Mouse (Mus musculus) megakaryocyte, adult 5-6 weeks (primary cell): ENCODE measurements around the gene Hspb6. TPM values are rescaled to one million over a fixed set of nuclear protein-coding genes. Genes with fewer than 3 reads are reported as not detected.
A peak's percentile ranks its signal among the peaks of the same experiment; 100 is the strongest.

Experiments
- ATAC-seq: 2 replicates; pipeline ENCODE4 v1.8.0; 2016; ENCODE audit warnings: mild to moderate bottlenecking, inconsistent platforms; ENCODE audit not compliant: poor library complexity, severe bottlenecking
- total RNA-seq, 2 experiments: library from RNA; stranded (forward) in 1 of 2; stranded (reverse) in 1 of 2; fragments of 153-499, 151-499 nt in 1 of 2; fragments of 221-1000, 200-1000 nt in 1 of 2; gene quantifications; 2 replicates each; pipeline versions ENCODE4 v1.2.3 to v1.2.4; 2015 to 2017

Gene Hspb6
- 10.7 and 11.0 TPM in 2 replicates for total RNA-seq (2015)
- total RNA-seq (2017), result 3.8 and 5.2 TPM in 2 replicates

DNA sequence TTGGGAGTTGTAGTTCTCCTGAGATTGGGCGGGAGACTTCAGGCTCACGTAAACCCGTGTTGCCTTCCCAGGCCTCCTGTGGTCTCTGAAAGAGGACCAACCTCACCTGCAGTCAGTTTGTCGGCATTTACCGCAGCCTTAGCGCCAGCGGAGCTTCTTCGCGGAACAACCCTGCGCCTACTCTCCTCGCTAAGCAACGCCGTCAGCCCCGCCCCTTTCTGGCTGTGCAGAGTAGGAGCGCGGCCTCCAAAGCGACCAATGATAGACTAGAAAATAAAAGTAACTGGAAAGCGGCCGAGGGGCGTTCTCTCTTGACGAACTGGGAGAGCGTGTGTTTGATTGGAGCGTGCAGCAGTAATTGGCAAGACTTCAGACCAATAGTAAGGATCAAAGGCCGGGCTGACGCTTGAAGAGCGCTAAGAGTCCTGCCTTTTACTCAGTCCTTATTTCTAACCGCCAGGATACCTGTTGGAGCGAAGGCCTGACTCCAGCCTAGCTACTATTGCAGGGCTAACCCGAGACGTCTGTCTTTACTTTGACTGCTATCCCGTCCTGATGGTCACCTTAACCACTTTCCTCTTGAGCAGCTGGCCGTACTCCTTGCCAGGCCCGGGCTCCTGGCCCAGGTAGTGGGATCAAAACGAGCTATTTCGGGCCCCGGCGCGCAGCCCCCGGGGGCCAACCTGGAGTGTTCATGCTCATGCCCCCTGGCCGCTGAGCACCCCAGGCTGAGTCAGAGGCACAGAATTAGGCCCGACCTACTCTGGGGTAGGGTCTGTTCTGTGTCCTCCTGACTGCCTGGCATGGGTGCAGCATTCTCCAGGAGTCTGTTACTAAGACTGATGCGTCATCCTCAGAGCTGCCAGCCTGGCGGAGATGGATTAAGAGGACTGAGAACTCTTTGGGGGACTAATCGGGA is at the start of gene Hspb6, which contains the start of gene Proser3:
Gene Hspb6 (plus strand): TSS at position 77 of the 919 bp plus-strand sequence.
Gene Proser3 (minus strand): TSS at position 198 of the 919 bp plus-strand sequence.
- ATAC-seq, result peak; percentile 90

GRCm38 (mm10) chr7:30508061-30508460 is 43.9 kb upstream of the Hspb6 start:
- ATAC-seq, result no peak

DNA sequence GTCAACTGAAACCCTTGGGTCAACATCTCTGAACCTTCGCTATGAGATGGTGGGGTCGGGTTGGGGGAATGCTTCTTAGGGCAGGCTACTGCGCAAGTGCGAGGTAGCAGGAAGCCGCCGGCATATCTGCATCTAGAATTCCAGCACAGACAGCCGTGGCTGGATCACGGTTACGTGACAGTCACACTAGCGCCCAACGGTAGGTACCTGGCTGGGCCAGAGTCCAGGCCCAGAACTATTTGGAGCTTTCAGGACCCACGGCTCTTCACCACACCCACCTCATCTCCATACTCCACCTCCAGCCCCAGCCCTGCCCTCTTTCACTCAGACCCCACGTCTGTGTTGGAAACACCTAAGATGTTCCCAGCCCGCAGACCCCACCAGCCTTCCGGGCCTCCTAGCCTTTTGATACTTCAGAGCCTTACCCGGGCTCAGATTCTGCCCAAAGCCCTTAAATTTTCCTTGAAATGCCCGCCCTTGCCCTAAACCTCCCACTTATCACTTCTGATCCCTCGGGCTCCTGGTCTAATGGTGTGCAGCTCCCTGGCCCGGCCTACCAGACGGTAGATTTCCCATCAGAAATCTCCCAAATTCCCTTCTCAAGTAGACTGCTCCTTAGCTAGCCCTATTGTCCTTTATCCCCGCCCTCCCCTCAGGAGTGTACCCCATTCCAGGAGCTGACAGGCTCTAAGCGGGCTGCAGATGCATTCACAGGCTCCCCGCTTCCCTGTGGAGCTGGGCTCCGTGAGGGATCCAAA is 36.8 kb upstream of the Hspb6 start:
- no peak for ATAC-seq

DNA sequence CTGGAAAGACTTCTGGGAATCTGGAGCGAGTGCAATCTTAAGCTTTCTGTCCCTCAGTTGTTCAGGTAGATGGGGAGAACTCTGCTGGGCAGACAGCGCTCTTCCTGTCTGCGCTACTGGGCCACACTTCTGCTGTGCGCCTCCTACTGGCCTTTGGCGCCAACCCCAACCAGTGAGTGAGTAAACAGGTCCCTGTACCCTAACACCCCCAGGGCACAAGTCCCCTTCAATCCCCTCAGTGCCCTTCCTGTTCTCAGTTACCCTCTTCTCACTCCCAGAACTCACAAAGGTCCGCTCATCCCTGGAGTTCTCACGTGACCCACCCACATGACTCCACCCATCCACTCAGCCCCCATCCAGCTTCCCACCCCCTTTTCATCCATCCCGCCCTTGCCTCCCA is 33.7 kb upstream of the Hspb6 start:
- ATAC-seq, result no peak

- ATAC-seq, result no peak
Observed at GRCm38 (mm10) chr7:30520396-30520795, 31.6 kb upstream of the Hspb6 start.

GRCm38 (mm10) chr7:30520856-30521255 is 31.1 kb upstream of the Hspb6 start:
- no peak for ATAC-seq

DNA sequence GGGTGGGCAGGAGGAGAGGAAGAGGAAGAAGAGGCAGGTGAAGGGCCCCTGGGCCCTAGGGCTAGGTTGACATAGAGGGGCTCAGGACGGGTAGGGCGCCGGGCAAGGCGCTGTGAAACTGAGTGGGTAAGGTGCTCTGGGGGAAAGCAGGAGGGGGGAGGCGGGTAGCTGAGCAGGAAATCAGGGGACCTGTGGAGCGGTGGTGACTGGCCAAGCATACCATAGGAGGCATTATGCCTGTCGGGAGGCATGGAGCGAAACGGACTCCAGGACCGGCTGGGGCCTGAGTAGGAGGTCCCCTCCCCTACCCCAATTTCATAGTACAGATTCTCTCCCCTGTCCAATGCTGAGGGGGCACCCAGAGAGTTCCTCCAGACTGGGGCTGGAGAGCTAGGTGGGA is 29.1 kb upstream of the Hspb6 start:
- ATAC-seq, result no peak

DNA sequence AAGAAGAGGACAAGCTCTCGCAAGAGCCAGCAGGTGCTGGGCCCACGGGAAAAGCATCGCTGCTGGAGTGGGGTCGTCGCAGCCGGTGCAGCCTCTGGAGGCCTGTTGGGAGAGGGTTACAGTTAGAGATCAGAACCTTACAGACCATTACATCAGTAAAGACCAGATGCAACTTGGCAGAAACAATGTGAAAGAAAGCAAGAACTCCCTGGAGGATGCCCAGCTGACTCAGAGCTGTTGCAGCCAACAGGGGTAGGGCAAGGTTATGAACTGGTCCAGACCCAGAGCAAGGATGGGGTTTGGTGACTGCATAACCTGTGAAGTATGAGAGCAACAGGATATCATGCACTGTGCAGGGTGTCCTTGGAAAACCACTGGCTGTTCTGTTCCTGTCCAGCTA is 27.5 kb upstream of the Hspb6 start:
- ATAC-seq, result no peak

- no peak for ATAC-seq
Observed at GRCm38 (mm10) chr7:30525954-30526353, 26.0 kb upstream of the Hspb6 start.

DNA sequence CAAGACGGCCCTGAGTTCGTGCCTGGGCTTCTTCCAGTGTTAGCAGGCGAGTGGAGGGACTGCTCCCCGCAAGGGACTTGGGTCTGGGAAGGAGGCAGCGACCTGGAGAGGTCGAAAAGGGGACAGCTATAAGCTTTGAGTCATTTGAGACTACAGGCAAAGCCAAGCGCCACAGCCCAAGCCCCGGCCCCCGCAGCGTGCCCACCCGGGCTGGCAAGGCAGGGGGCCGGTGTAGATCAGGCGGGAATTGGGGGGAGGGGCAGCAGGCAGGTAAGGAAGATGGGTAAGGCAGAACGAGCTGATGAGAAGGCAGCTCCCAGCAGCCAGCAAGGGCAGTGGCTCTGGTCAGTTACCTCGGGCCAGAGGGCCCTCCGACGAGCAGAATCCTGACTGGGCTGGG is 25.6 kb upstream of the Hspb6 start:
- ATAC-seq, result no peak

DNA sequence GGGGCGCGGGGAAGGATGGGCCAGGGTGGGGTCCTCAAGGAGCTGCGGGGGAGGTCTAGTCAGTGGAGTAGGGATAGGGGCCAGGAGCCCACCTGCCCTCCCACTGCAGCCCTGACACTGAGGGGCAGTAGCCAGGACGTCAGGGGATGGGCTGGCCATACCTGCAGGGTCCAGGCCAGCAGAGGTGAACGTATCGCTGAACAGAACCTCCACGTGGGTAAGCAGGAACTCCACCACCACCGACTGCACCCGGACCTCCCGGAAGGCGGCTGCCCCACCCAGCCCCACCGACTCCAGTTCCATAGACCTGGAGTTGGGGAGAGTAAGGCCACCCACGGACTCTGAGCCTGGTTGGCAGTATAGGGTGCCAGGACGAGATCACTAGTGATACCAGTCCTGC is 25.0 kb upstream of the Hspb6 start:
- ATAC-seq, result no peak

- no peak for ATAC-seq
Observed at GRCm38 (mm10) chr7:30531291-30531815, 20.6 kb upstream of the Hspb6 start.

GRCm38 (mm10) chr7:30532931-30533330 is 19.0 kb upstream of the Hspb6 start:
- no peak for ATAC-seq

GRCm38 (mm10) chr7:30533941-30534632 is 17.9 kb upstream of the Hspb6 start:
- no peak for ATAC-seq

DNA sequence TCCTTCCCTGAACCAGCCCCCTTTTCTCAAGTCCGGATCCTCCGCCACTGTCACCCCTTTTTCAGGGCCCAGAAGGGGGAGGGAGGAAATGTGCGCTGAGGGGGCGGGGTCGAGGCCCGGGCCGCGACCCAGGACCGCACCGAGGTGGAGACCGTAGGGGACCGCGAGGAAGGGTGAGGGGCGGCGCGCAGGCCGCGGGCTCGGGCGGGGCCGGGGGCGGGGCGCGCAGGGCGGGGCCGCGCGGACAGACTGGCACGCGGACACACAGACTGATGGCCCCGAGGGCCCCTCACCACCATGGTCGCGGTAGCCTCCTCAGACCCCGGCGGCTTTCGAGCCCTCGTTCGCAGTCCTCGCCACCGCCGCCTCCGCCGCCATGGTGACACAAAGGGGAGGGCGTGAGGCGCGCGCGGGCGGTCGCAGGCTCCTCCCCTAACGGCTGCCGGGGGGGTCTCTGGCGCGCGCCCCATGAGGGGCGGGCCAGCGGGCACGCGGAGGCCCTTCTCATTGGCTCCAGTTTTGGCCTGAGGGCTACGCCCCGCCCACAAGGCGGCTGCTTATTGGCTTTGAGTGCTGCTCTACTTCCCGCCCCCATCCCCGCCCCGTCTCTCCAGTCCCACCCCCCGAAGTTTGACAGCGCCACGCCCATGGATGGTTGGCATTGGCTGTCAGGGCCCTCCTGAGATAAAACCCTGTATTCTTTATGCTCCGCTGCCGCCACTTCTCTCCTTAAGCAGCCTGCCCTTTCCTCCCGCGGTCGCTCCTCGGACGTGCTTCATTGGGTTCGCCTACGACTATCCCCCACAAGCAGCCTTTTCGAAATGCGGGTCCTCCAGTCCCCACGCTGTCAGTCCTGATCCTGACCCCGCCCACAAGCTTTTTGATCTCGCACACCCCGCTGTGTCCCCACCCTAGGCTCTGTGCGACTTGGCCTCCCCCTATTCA is 17.1 kb upstream of the Hspb6 start, which contains the start of gene Arhgap33:
Gene Arhgap33 (minus strand): TSS at position 428 of the 945 bp plus-strand sequence.
- peak; percentile 98 for ATAC-seq

- ATAC-seq, result no peak
Observed at GRCm38 (mm10) chr7:30540572-30540971, 11.4 kb upstream of the Hspb6 start.

- no peak for ATAC-seq
Observed at GRCm38 (mm10) chr7:30544327-30544726, 7.7 kb upstream of the Hspb6 start.

GRCm38 (mm10) chr7:30549880-30550279 is 2.1 kb upstream of the Hspb6 start:
- ATAC-seq, result no peak

GRCm38 (mm10) chr7:30550603-30551002 is 1.4 kb upstream of the Hspb6 start:
- no peak for ATAC-seq
